Mouse (Mus musculus): Measurements from ENCODE around the gene Sdha.

DNA sequence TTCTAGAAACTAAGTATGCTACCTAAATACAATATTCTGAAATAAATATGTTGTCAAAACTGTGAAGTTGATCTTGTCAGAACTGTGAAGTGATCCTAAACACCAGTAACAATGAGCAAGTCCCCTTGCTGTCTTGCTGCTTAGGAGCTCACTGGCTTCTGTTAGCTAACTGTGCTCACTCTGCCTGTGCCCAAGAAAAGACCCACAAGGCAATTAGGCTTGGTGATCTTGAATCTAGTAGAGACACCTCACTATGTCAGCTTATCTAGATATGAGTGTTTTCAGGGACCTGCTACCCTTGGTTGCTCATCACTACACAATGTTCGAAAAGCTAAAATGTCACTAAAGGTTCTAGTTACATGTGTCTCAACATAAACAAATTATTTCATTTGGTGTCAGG is 44.3 kb downstream of the Sdha start:
- TF ChIP-seq ELF1 (IDR thresholded peaks at IDR 0.05; ENCODE audit: low read depth, low read length) (no peak), CTCF (conservative IDR thresholded peaks at IDR 0.05 in 1 of 2, IDR thresholded peaks at IDR 0.05 in 1 of 2; ENCODE audit: low read depth in 2 of 2, low read length in 2 of 2) (no peak), BHLHE40 (IDR thresholded peaks at IDR 0.05; ENCODE audit: low read depth, low read length) (no peak), ZC3H11A (IDR thresholded peaks at IDR 0.05; ENCODE audit: low read depth, low read length) (no peak), TBP (conservative IDR thresholded peaks at IDR 0.05; ENCODE audit: low read depth, low read length) (no peak), POLR2A (IDR thresholded peaks at IDR 0.05; ENCODE audit: low read depth, low read length) (no peak), USF2 (conservative IDR thresholded peaks at IDR 0.05; ENCODE audit: low read depth, low read length) (no peak), HCFC1 (IDR thresholded peaks at IDR 0.05; ENCODE audit: low read depth, low read length) (no peak), SMC3 (IDR thresholded peaks at IDR 0.05; ENCODE audit: low read depth, low read length) (no peak)

Data from CH12.LX (cell line).